Mouse (Mus musculus) layer of hippocampus, adult 2 months (tissue): ENCODE data around the gene Sntb2. TPM values are rescaled to one million over a fixed set of nuclear protein-coding genes. Genes with fewer than 3 reads are reported as not detected.

Source experiments
- DNase-seq, 2 experiments: peaks; one replicate each; pipeline ENCODE4 v3.0.0; 2022; ENCODE audit warnings: low spot score in 2 of 2
- H3K27ac ChIP-seq: fragments of 200-600 bp; 2 replicates; pipeline ENCODE4 v1.8.1; 2022
- H3K4me3 ChIP-seq: fragments of 200-600 bp; 2 replicates; pipeline ENCODE4 v1.8.1; 2022; ENCODE audit warnings: mild to moderate bottlenecking
- CTCF ChIP-seq: fragments of 200-600 bp; conservative IDR thresholded peaks from 2 replicates; pipeline ENCODE4 v1.8.1; 2022; ENCODE audit warnings: antibody characterized with exemption, mild to moderate bottlenecking, moderate library complexity
- total RNA-seq, 2 experiments: library from RNA; stranded (reverse); gene quantifications; 2 replicates each; pipeline ENCODE4 v1.2.3; 2021

Sntb2 gene
- total RNA-seq, 2 experiments from 2014 or later, result 24.8 to 24.9 TPM

DNA sequence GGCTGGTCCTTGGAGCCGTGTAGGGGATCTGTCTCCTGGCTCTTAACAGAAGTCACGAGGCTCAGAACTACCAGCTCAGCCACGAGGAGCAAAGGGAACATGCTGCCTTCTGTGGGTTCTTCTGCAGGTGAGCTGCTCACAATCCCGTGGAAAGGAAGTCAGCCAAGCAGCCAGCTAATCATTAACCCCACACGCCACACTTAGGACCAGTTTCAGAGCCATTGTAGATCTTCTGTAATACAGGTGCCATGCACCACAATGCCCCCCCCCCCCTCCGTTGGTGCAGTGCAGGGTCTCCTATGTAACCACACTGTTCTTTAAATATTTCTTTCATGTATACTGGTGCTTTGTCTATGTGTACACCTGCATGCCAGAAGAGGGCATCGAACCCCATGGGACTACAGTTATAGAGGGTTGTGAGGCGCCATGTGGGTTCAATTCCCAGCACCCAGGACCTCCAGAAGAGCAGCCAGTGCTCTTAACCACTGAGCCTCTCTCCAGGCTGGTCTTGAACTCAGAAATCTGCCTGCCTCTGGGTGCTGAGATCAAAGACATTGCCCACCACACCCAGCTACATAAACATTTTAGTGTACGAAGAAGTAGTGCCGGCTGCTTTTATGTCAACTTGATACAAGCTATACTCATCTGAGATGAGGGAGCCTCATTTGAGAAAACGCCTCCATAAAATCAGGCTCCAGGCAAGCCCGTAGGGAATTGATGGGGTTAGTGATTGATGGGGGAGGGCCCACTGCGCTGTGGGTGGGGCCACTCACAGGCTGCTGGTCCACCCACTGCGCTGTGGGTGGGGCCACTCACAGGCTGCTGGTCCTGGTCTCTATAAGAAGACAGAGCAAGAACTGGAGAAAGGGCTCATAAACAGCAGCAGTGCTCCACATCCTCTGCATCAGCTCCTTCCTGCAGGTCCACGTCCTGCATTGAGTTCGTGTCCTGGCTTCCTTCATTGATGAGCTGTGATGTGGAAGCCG, 130.3 kb downstream of the Sntb2 start, which contains the start of gene Tmed6:
TSS of gene Tmed6 (minus strand) at position 134 of the 986 bp plus-strand sequence.
- no peak for DNase-seq
- H3K27ac ChIP-seq, result no peak within 1 kb of the TSS
- TF ChIP-seq CTCF, result no peak
- H3K4me3 ChIP-seq, result no peak within 1 kb of the TSS

Other genes starting within 250 kb of the Sntb2 start
- gene Has3, start 65.5 kb upstream of the Sntb2 start, total RNA-seq, result 1 to 10 TPM; 1.3 to 1.9 TPM
- gene Utp4, start 42.1 kb upstream of the Sntb2 start, total RNA-seq, result 10 to 100 TPM; 43.4 to 47.9 TPM
- gene Vps4a, start 95.5 kb downstream of the Sntb2 start, total RNA-seq, result 100 to 1,000 TPM; 112 to 116 TPM
- 10 to 100 TPM; 25.2 to 26.1 TPM for gene Pdf, start 112.9 kb downstream of the Sntb2 start, total RNA-seq
- gene Cog8, start 120.9 kb downstream of the Sntb2 start, total RNA-seq, result 10 to 100 TPM; 27.8 to 32.5 TPM
- 10 to 100 TPM; 43.5 to 46.2 TPM for gene Nip7, start 121.1 kb downstream of the Sntb2 start, total RNA-seq
- under 1 TPM in 1 of 2 experiments, not detected in 1; 0.42 TPM for gene Tmed6, start 129.9 kb downstream of the Sntb2 start, total RNA-seq
- 10 to 100 TPM; 32.7 to 39.2 TPM for gene Terf2, start 160.8 kb downstream of the Sntb2 start, total RNA-seq
- gene Cyb5b, start 214.9 kb downstream of the Sntb2 start, total RNA-seq, result 100 to 1,000 TPM; 103 to 104 TPM